Mouse (Mus musculus): ENCODE measurements around the gene Vars2. TPM values are rescaled to one million over a fixed set of nuclear protein-coding genes. Genes with fewer than 3 reads are reported as not detected.

The Vars2 gene
- polyA plus RNA-seq, 1 experiment = 13.7 TPM

DNA sequence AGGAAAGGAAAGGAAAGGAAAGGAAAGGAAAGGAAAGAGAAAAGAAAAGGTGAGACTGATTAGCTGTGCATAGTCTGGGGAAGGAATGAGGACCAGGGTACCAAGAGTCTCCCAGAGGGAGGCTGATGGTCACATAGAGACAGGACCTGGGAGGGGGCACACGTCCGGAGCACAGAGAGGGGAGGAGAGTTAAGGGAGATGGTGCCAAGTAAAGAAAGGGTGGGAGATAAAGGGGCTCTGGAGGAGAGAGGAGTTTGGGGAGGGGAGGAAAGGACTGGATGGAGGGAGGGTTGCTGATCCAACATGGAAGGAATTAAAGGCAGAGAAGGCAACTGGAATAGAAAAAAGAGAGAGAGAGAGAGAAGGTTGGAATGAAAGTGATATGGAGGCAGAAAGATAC, 35.7 kb upstream of the Vars2 start:
- no peaks in the 10 kb centered on the region for H3K27me3 ChIP-seq (ENCODE audit: control insufficient read depth, insufficient read depth, insufficient read length)
- peaks cover 26% of the 10 kb centered on the region for H3K79me2 ChIP-seq (ENCODE audit: control insufficient read depth, insufficient read depth)
- H3ac ChIP-seq (ENCODE audit: control insufficient read depth, insufficient read length) = no peak overlapping the region
- peak overlapping the region; percentile 87 for H3K4me2 ChIP-seq (ENCODE audit: low read depth)
- H3K4me3 ChIP-seq = peak overlapping the region; percentile 52
- TF ChIP-seq POLR2AphosphoS2 (IDR thresholded peaks at IDR 0.05; ENCODE audit: insufficient read length, low read depth) (no peak), USF1 (IDR thresholded peaks at IDR 0.05; ENCODE audit: low read depth) (no peak), MYOG (IDR thresholded peaks at IDR 0.05; ENCODE audit: control insufficient read depth in 1 of 3, insufficient read depth in 1 of 3, insufficient read length in 2 of 3, low read depth in 2 of 3) (no peak), MYOD1 (IDR thresholded peaks at IDR 0.05; ENCODE audit: control insufficient read depth in 1 of 3, insufficient read length in 2 of 3, low read depth in 2 of 3) (no peak), REST (IDR thresholded peaks at IDR 0.05; ENCODE audit: insufficient read depth, insufficient read length) (no peak), TCF3 (IDR thresholded peaks at IDR 0.05; ENCODE audit: insufficient read length, low read depth) (no peak), POLR2A (IDR thresholded peaks at IDR 0.05; ENCODE audit: insufficient read length, low read depth) (no peak), SRF (IDR thresholded peaks at IDR 0.05; ENCODE audit: control insufficient read depth, insufficient read length, low read depth) (no peak), E2F4 (IDR thresholded peaks at IDR 0.05; ENCODE audit: insufficient read depth) (no peak), CEBPB (IDR thresholded peaks at IDR 0.05; ENCODE audit: insufficient read depth, poor library complexity, severe bottlenecking) (no peak), MAX (IDR thresholded peaks at IDR 0.05; ENCODE audit: low read depth) (no peak)
- no peaks in the 10 kb centered on the region for H3K36me3 ChIP-seq (ENCODE audit: control insufficient read depth, insufficient read depth)

GRCm38 (mm10) chr17:35702605-35703004, 35.2 kb upstream of the Vars2 start:
- TF ChIP-seq CEBPB (IDR thresholded peaks at IDR 0.05; ENCODE audit: insufficient read depth, poor library complexity, severe bottlenecking) = no peak
- TF ChIP-seq E2F4 (IDR thresholded peaks at IDR 0.05; ENCODE audit: insufficient read depth) = no peak
- no peak for TF ChIP-seq TCF12 (IDR thresholded peaks at IDR 0.05; ENCODE audit: insufficient read depth, poor library complexity, severe bottlenecking)
- no peak for TF ChIP-seq MYOG (IDR thresholded peaks at IDR 0.05; ENCODE audit: control insufficient read depth in 1 of 3, insufficient read depth in 1 of 3, insufficient read length in 2 of 3, low read depth in 2 of 3)
- no peak for TF ChIP-seq MYOD1 (IDR thresholded peaks at IDR 0.05; ENCODE audit: control insufficient read depth in 1 of 3, insufficient read length in 2 of 3, low read depth in 2 of 3)
- TF ChIP-seq REST (IDR thresholded peaks at IDR 0.05; ENCODE audit: insufficient read depth, insufficient read length) = no peak
- no peak for TF ChIP-seq SRF (IDR thresholded peaks at IDR 0.05; ENCODE audit: control insufficient read depth, insufficient read length, low read depth)
- TF ChIP-seq MAX (IDR thresholded peaks at IDR 0.05; ENCODE audit: low read depth) = no peak
- no peak for TF ChIP-seq POLR2A (IDR thresholded peaks at IDR 0.05; ENCODE audit: insufficient read length, low read depth)
- no peak for TF ChIP-seq POLR2AphosphoS2 (IDR thresholded peaks at IDR 0.05; ENCODE audit: insufficient read length, low read depth)
- no peak for TF ChIP-seq TCF3 (IDR thresholded peaks at IDR 0.05; ENCODE audit: insufficient read length, low read depth)
- TF ChIP-seq USF1 (IDR thresholded peaks at IDR 0.05; ENCODE audit: low read depth) = no peak
- H3K4me2 ChIP-seq (ENCODE audit: low read depth) = peak overlapping the region; percentile 87
- H3K36me3 ChIP-seq (ENCODE audit: control insufficient read depth, insufficient read depth) = no peaks in the 10 kb centered on the region
- peaks cover 27% of the 10 kb centered on the region for H3K79me2 ChIP-seq (ENCODE audit: control insufficient read depth, insufficient read depth)
- peak overlapping the region; percentile 52 for H3K4me3 ChIP-seq
- no peaks in the 10 kb centered on the region for H3K27me3 ChIP-seq (ENCODE audit: control insufficient read depth, insufficient read depth, insufficient read length)
- H3ac ChIP-seq (ENCODE audit: control insufficient read depth, insufficient read length) = peak overlapping the region; percentile 22

DNA sequence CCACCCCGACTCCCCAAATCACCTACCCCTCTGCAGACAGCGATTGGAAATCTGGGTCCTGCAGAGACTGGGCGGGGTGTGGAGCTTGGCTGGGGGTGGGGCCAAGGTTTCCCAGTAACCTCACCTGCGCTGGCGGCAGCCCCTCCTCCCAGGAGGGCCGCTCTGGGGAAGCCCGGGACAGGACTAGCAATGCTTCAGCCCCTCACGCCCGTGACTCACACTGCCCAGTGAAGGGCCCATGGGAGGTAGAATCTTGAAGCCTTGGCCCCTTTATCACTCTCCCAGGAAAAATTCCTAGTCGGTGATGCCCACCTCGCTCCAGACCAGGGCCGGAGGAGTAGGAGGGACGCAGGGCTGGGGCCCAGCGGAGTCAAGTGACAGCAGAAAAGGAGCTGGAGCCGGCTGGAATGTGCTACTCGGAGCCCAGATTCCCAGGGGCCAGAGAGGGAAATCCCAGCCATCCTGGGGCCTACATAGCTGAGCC, 34.6 kb upstream of the Vars2 start:
- Histone ChIP-seq H3K36me3 (ENCODE audit: control insufficient read depth, insufficient read depth) (no peaks in the 10 kb centered on the region), H3K4me3 (peak overlapping the region; percentile 52), H3K79me2 (ENCODE audit: control insufficient read depth, insufficient read depth) (peaks cover 33% of the 10 kb centered on the region), H3K4me2 (ENCODE audit: low read depth) (peak overlapping the region; percentile 87), H3ac (ENCODE audit: control insufficient read depth, insufficient read length) (peak overlapping the region; percentile 22), H3K27me3 (ENCODE audit: control insufficient read depth, insufficient read depth, insufficient read length) (no peaks in the 10 kb centered on the region)
- no peak for TF ChIP-seq REST (IDR thresholded peaks at IDR 0.05; ENCODE audit: insufficient read depth, insufficient read length)
- TF ChIP-seq MYOD1 (IDR thresholded peaks at IDR 0.05; ENCODE audit: control insufficient read depth in 1 of 3, insufficient read length in 2 of 3, low read depth in 2 of 3) = no peak
- TF ChIP-seq CEBPB (IDR thresholded peaks at IDR 0.05; ENCODE audit: insufficient read depth, poor library complexity, severe bottlenecking) = no peak
- TF ChIP-seq SRF (IDR thresholded peaks at IDR 0.05; ENCODE audit: control insufficient read depth, insufficient read length, low read depth) = no peak
- no peak for TF ChIP-seq E2F4 (IDR thresholded peaks at IDR 0.05; ENCODE audit: insufficient read depth)
- no peak for TF ChIP-seq MAX (IDR thresholded peaks at IDR 0.05; ENCODE audit: low read depth)
- no peak for TF ChIP-seq USF1 (IDR thresholded peaks at IDR 0.05; ENCODE audit: low read depth)
- no peak for TF ChIP-seq POLR2AphosphoS2 (IDR thresholded peaks at IDR 0.05; ENCODE audit: insufficient read length, low read depth)
- TF ChIP-seq TCF12 (IDR thresholded peaks at IDR 0.05; ENCODE audit: insufficient read depth, poor library complexity, severe bottlenecking) = no peak

DNA sequence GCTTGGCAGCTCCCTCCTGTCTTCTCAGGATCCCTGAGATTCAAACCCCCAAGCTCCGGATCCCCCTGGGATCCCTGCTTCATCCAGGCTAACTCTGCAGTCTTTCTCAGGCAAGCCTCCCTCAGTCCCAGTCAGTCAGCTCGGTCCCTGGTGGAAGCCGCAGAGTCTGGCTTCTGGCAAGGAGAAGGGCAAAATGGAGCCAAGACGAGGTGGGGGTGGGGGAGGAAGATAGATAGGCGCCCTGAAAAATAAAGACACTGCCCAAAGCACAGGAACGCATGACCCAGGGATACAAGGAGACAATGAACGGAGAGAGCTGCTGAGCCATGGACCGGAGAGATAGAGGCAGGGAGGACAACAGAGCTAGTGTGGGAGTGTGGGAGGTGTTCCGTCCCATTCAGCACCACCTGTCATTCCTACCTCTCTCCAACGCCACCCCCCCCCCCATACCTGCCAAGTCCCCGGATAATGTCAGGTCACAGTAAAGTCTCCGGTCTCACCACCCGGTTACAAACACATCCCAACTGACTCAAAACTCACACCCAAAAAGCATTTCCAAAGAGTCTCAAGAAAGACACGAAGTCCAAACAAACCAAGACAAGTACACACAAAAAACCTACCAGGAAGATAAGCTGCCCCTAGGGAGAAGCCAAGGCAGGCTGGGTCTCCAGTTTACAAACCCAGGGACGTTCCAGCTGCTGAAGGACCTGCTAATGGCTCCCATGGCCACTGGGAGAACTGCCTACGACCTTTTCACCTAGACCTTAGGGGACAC, 34.0 kb upstream of the Vars2 start:
- peak overlapping the region; percentile 22 for H3ac ChIP-seq (ENCODE audit: control insufficient read depth, insufficient read length)
- no peaks in the 10 kb centered on the region for H3K27me3 ChIP-seq (ENCODE audit: control insufficient read depth, insufficient read depth, insufficient read length)
- peak overlapping the region; percentile 52 for H3K4me3 ChIP-seq
- no peaks in the 10 kb centered on the region for H3K36me3 ChIP-seq (ENCODE audit: control insufficient read depth, insufficient read depth)
- H3K4me2 ChIP-seq (ENCODE audit: low read depth) = peak overlapping the region; percentile 87
- no peak for TF ChIP-seq CEBPB (IDR thresholded peaks at IDR 0.05; ENCODE audit: insufficient read depth, poor library complexity, severe bottlenecking)
- no peak for TF ChIP-seq MAX (IDR thresholded peaks at IDR 0.05; ENCODE audit: low read depth)
- no peak for TF ChIP-seq MYOD1 (IDR thresholded peaks at IDR 0.05; ENCODE audit: control insufficient read depth in 1 of 3, insufficient read length in 2 of 3, low read depth in 2 of 3)
- TF ChIP-seq MYOG (IDR thresholded peaks at IDR 0.05; ENCODE audit: control insufficient read depth in 1 of 3, insufficient read depth in 1 of 3, insufficient read length in 2 of 3, low read depth in 2 of 3) = no peak
- TF ChIP-seq POLR2A (IDR thresholded peaks at IDR 0.05; ENCODE audit: insufficient read length, low read depth) = no peak
- TF ChIP-seq TCF3 (IDR thresholded peaks at IDR 0.05; ENCODE audit: insufficient read length, low read depth) = no peak
- TF ChIP-seq USF1 (IDR thresholded peaks at IDR 0.05; ENCODE audit: low read depth) = no peak
- no peak for TF ChIP-seq TCF12 (IDR thresholded peaks at IDR 0.05; ENCODE audit: insufficient read depth, poor library complexity, severe bottlenecking)
- TF ChIP-seq POLR2AphosphoS2 (IDR thresholded peaks at IDR 0.05; ENCODE audit: insufficient read length, low read depth) = no peak
- no peak for TF ChIP-seq E2F4 (IDR thresholded peaks at IDR 0.05; ENCODE audit: insufficient read depth)
- no peak for TF ChIP-seq SRF (IDR thresholded peaks at IDR 0.05; ENCODE audit: control insufficient read depth, insufficient read length, low read depth)
- TF ChIP-seq REST (IDR thresholded peaks at IDR 0.05; ENCODE audit: insufficient read depth, insufficient read length) = no peak
- H3K79me2 ChIP-seq (ENCODE audit: control insufficient read depth, insufficient read depth) = peaks cover 39% of the 10 kb centered on the region
